Mouse (Mus musculus) heart, embryonic 10.5 days (tissue): Measurements from ENCODE around the gene Kcne2. TPM values are rescaled to one million over a fixed set of nuclear protein-coding genes. Genes with fewer than 3 reads are reported as not detected.

Source experiments
- DNase-seq: peaks from one replicate; pipeline ENCODE4 v3.0.0-alpha.2; 2017; ENCODE audit warnings: low spot score
- H3K27ac ChIP-seq: fragments of 300-500 bp; sonication (generic); 2 replicates; pipeline ENCODE4 v1.5.1; 2016; ENCODE audit warnings: mild to moderate bottlenecking
- H3K27me3 ChIP-seq: fragments of 300-500 bp; sonication (generic); 2 replicates; pipeline ENCODE4 v1.6.1; 2016; ENCODE audit warnings: mild to moderate bottlenecking; ENCODE audit not compliant: poor library complexity, insufficient read depth, severe bottlenecking
- H3K36me3 ChIP-seq: fragments of 300-500 bp; sonication (generic); 2 replicates; pipeline ENCODE4 v1.6.1; 2016; ENCODE audit warnings: mild to moderate bottlenecking, moderate library complexity
- H3K4me1 ChIP-seq: fragments of 300-500 bp; sonication (generic); 2 replicates; pipeline ENCODE4 v1.6.1; 2016; ENCODE audit warnings: mild to moderate bottlenecking
- H3K4me3 ChIP-seq: fragments of 300-500 bp; sonication (generic); 2 replicates; pipeline ENCODE4 v1.5.1; 2016; ENCODE audit warnings: mild to moderate bottlenecking, moderate library complexity
- H3K9me3 ChIP-seq: fragments of 300-500 bp; sonication (generic); 2 replicates; pipeline ENCODE4 v1.6.1; 2016; ENCODE audit warnings: mild to moderate bottlenecking, moderate library complexity
- WGBS: fragments of 180-500 bp; shearing (Covaris S2); methylation state at CpG from one replicate; pipeline ENCODE4 v1.1.7; 2016; 5-methylcytosine and 5-hydroxymethylcytosine counted together
- polyA plus RNA-seq: library from polyadenylated mRNA; unstranded; fragments of >200 nt; fragmentation: Nextera tagmentation; extraction: Ambion mirVana; gene quantifications from 2 replicates; pipeline ENCODE4 v1.2.1, GENCODE M21; 2016

Kcne2 gene
- polyA plus RNA-seq, 1 experiment from 2014 or later: 0.95 TPM

DNA sequence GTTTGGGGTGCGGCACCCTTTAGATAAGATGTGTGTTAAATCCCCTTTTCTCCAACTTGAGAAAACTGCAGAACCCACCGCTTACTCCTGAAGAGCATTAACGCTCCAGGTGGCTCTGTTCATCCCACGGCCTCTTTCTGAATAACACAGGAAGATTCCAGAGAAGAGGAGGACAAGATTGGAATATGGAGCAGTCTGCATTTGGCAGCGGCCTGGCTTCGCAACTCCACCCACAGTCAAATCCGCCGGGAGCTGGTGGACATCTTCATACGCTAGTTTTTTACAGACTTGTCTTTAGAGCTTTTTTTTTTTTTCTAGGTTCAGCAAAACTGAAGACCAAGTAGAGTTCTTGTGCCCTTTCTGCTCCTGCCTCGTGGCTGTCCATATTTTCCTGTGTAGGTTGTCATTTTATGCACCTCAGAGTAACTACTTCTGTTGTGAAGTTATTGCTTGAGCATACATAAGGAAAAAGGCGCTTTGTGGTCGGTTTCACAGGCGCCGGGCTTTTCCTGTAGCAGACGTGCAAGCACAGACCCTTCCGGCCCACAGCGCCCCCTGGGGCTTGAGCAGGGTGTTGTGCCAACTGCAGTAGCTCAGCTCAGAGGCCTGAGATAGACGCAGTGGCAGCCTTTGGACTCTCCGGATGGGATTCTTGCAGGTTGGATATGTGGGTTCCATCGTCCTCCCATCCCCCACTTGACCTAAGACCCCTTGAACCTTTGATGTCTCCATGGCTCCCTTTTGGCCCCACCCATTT, 27.3 kb downstream of the Kcne2 start:
- peaks cover 10% of the 10 kb centered on the region for H3K4me1 ChIP-seq
- H3K27ac ChIP-seq: peak overlapping the region; percentile 29; the same call in 1 of the 2 replicates
- no peaks in the 10 kb centered on the region for H3K9me3 ChIP-seq
- no peak overlapping the region for H3K4me3 ChIP-seq
- no peaks in the 10 kb centered on the region for H3K36me3 ChIP-seq
- no peaks in the 10 kb centered on the region for H3K27me3 ChIP-seq
- WGBS: 57% methylated on average over 20 of the region's 20 CpGs
- no peak for DNase-seq

DNA sequence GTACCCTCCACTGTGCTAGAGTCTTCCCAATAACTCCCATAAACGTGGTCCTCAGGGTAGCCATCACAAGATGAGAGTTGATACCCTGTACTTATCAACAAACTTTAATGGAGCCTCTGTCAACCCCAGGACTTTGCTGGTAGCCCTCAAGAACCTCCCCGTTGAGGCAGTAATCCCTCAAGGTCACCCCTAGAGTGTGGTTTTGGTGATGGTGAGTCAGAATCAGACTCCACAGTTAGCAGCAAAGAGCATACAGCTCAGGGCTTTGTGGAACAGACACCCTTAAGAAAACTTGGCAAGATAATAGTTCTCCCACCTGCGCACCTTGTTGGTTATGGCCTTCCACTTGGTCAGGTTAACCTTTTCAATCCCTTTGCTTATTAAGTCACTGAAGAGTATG, 28.2 kb downstream of the Kcne2 start:
- DNase-seq: no peak
- no peaks in the 10 kb centered on the region for H3K36me3 ChIP-seq
- 88% methylated on average over 3 of the region's 3 CpGs for WGBS
- no peaks in the 10 kb centered on the region for H3K27me3 ChIP-seq
- no peak overlapping the region for H3K27ac ChIP-seq
- H3K9me3 ChIP-seq: no peaks in the 10 kb centered on the region
- H3K4me1 ChIP-seq: peaks cover 11% of the 10 kb centered on the region; the same call in 1 of the 2 replicates
- no peak overlapping the region for H3K4me3 ChIP-seq

DNA sequence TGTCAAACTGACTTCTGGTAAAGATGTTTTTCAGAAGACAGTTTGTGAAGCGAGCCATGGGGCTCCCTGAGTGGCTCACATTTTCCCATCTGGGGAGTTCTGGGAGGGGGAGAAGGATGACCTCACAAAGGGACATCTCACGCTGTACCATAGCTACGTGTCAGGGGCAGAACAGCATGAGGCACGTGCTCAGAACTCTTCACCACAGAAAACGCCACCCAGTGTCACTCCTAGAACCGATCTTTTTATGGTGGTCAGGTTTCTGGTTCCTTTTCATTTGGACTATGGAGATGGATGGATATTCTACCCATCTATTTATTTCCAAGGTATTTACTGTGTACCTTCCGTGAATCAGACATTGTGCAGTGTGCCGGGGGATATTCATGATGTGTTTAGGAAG, 29.2 kb downstream of the Kcne2 start, which contains the start of gene Fam243:
Fam243 (minus strand) TSS at position 101 of the 400 bp plus-strand sequence.
- 88% methylated on average over 8 of the region's 8 CpGs for WGBS
- H3K36me3 ChIP-seq: no peaks in the 10 kb centered on the region
- no peaks in the 10 kb centered on the region for H3K27me3 ChIP-seq
- H3K4me1 ChIP-seq: peaks cover 14% of the 10 kb centered on the region
- no peak within 1 kb of the TSS for H3K4me3 ChIP-seq
- H3K9me3 ChIP-seq: no peaks in the 10 kb centered on the region
- no peak within 1 kb of the TSS for H3K27ac ChIP-seq
- no peak for DNase-seq

DNA sequence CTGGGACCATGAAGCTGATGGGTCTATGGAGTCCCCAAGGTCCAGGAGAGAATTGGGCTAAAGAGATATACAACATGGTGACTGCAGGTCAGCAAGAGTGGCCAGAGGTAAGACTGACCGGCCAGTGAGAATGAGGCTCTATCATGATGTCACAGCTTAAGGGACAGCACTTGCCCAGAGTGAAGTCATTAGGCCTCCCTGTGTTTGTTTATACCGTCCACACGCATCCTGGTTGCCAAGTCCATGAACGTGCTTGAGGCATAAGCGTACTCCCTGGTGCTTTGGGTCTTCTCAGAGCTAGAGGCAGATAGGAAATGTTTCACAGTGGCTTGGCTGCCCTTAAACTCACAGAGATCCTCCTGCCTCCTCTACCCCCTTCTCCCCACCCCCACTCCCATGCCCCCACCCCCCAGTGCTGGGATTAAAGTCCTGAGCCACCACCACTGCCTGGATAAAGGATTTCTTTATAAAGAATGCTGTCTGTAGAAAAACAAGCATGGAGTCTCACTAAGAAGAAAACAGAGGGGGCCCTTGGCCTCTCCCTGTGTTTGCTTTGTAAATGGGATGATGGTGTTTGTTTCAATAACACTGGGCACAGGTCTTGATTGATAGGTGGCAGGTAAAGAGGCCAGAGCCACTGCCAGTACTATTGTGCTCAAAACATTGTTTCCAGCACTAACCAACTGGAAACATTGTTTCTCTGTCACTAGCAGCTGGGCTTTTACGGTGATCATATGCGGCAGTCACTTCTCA, 32.3 kb downstream of the Kcne2 start:
- DNase-seq: no peak
- no peak overlapping the region for H3K4me3 ChIP-seq
- H3K27ac ChIP-seq: peak overlapping the region; percentile 7; the same call in 1 of the 2 replicates
- 56% methylated on average over 7 of the region's 7 CpGs for WGBS
- H3K4me1 ChIP-seq: peaks cover 14% of the 10 kb centered on the region
- H3K9me3 ChIP-seq: no peaks in the 10 kb centered on the region
- no peaks in the 10 kb centered on the region for H3K27me3 ChIP-seq
- H3K36me3 ChIP-seq: no peaks in the 10 kb centered on the region

DNA sequence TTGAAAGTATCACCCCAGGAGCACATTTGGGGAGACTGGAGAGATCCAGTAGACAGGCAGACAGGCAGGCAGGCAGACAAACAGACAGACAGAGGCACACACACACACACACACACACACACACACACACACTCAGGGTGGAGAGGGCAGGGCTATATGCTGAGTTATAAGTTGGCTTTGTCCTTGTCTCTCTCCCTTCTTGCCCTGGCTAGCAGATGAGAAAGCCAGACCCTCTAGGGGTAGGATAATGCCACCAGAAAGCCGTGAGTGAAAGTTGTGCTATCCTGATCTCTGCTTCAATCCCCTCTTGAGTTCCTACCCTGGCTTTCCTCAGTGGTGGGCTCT, 32.8 kb downstream of the Kcne2 start:
- H3K36me3 ChIP-seq: no peaks in the 10 kb centered on the region
- H3K27ac ChIP-seq: peak overlapping the region; percentile 7; the same call in 1 of the 2 replicates
- no peak overlapping the region for H3K4me3 ChIP-seq
- WGBS: 65% methylated on average over 1 of the region's 1 CpGs
- DNase-seq: no peak
- H3K9me3 ChIP-seq: no peaks in the 10 kb centered on the region
- peaks cover 17% of the 10 kb centered on the region for H3K4me1 ChIP-seq
- H3K27me3 ChIP-seq: no peaks in the 10 kb centered on the region

DNA sequence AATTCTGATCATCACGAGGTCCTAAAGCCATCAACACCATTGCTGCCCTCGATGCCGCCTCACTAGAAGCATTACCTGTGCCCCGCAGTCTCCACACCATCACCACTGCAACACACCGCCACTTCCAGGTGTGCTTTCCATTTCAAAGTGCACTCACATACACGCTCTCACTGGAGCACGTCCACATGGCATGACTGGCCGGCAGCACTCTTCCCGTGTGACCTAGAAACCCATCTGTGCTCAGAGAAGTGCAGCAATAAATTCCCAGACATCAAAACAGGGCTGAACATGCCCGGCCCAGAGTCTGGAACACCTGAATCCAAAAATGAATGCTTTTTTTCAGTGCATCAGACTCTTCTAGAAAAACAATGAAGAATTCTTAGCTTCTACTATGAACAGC, 35.7 kb downstream of the Kcne2 start:
- Histone ChIP-seq H3K4me3 (no peak overlapping the region), H3K9me3 (no peaks in the 10 kb centered on the region), H3K27me3 (no peaks in the 10 kb centered on the region), H3K36me3 (no peaks in the 10 kb centered on the region), H3K27ac (no peak overlapping the region), H3K4me1 (peaks cover 32% of the 10 kb centered on the region)
- 86% methylated on average over 10 of the region's 10 CpGs for WGBS
- no peak for DNase-seq

DNA sequence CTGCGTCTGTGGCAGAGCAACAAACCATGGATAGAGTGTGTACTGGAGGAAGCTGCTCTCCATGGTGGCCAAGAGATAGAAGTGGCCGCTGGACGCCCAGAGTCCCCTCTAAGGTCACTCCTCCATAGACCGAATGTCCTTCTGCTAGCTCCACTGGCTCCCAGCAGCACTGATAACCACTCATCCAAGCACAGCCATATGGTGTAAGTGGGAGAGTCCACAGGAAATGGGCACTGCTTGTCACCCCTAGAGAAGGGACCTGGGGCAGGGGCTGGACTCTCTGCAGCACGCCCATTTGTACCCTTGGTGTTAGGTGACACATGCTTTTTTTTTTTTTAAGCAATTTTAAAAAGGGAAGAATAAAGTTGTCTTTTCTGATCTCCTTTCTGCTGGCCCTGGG, 38.8 kb downstream of the Kcne2 start:
- H3K27me3 ChIP-seq: no peaks in the 10 kb centered on the region
- no peaks in the 10 kb centered on the region for H3K36me3 ChIP-seq
- no peaks in the 10 kb centered on the region for H3K9me3 ChIP-seq
- H3K4me3 ChIP-seq: no peak overlapping the region
- H3K4me1 ChIP-seq: peaks cover 35% of the 10 kb centered on the region
- peak overlapping the region; percentile 13; the same call in 1 of the 2 replicates for H3K27ac ChIP-seq
- DNase-seq: no peak
- 49% methylated on average over 5 of the region's 5 CpGs for WGBS

DNA sequence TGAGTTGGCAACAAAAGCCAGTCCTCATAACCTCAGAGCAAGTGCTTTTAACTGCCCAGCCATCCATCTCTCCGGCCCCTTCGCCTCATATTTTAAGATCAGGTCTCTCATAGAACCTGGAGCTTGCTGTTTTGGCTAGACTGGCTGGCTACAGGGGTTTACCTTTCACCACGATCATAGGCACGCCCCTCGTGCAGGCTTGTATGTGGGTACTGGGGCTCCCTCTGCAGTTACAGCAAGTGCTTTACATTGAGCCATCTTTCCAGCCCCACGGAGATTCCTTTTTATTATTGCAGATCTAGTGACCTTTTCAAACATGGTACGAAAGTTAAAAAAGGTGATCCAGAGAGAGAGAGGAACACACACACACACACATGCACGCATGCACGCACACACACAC, 42.4 kb downstream of the Kcne2 start:
- Histone ChIP-seq H3K9me3 (no peaks in the 10 kb centered on the region), H3K27ac (peak overlapping the region; percentile 47; the same call in 1 of the 2 replicates), H3K4me1 (peaks cover 39% of the 10 kb centered on the region), H3K4me3 (no peak overlapping the region), H3K27me3 (no peaks in the 10 kb centered on the region), H3K36me3 (no peaks in the 10 kb centered on the region)
- DNase-seq: no peak
- 62% methylated on average over 9 of the region's 9 CpGs for WGBS

DNA sequence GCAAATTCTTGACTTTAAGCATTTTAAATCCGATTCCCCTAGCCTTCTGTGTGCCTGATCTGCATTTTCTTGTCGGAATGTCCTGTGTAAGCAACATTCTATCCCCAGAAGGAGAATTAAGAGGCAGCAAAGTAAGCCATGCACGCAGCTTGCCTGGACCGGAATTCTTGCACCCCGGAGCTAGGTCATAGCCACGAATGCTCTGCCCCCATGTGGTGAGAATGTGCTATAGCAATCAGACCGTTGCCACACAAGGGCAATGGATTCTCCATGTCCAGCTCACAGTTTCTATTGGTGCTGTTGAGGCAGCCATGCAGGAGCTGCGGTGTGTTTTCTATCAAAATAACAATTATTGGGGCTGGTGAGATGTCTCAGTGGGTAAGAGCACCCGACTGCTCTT, 44.1 kb downstream of the Kcne2 start:
- no peaks in the 10 kb centered on the region for H3K9me3 ChIP-seq
- peaks cover 44% of the 10 kb centered on the region for H3K4me1 ChIP-seq
- WGBS: 8% methylated on average over 9 of the region's 9 CpGs
- H3K27me3 ChIP-seq: no peaks in the 10 kb centered on the region
- H3K4me3 ChIP-seq: no peak overlapping the region
- H3K36me3 ChIP-seq: no peaks in the 10 kb centered on the region
- DNase-seq: peak; percentile 90
- H3K27ac ChIP-seq: no peak overlapping the region; the same call in 1 of the 2 replicates

DNA sequence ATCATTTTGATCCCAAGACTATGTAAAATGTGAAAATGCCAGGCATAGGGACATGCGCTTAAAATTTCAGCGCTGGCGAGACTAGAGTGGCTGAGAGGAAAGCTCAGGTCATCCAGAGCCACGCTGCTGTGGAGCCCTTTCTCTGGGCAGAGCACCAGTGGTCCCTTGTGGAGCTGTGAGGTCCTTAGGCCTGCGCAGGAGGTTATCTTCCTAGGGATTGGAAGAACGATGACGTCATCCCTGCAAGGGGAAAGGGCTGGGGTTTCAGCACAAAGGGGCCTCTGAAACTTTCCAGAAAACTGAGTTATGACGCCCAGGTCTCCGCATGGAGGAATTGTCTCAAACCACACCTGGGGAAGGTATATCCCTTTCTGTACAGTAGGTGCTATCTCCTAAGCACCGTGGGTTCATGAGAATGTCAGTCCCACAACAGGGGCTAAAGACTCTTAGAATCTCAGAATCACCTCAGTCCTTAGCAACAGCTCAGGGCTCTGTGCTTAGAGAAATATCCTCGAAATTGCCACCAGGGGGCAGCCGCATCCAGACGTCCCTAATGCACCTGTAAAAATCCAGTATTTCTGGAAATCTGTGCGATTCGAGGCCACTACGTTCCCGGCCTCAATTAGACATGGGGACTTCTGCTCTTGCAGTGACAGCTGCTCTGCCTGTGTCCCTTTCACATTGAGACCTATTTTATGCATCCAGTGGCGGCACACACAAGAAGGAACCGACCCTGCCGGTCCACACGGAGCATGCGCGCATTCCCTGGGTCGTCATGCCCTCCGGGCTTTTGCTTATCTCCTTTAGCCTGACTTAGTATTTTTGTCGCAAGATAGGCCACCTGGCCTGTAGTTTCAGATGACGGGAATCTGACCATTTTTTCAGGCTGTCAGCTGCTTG, 48.7 kb downstream of the Kcne2 start:
- DNase-seq: peak; percentile 92
- WGBS: 12% methylated on average over 27 of the region's 27 CpGs
- no peaks in the 10 kb centered on the region for H3K27me3 ChIP-seq
- H3K36me3 ChIP-seq: no peaks in the 10 kb centered on the region
- peaks cover 49% of the 10 kb centered on the region for H3K4me1 ChIP-seq
- peak overlapping the region; percentile 89 for H3K27ac ChIP-seq
- no peaks in the 10 kb centered on the region for H3K9me3 ChIP-seq
- H3K4me3 ChIP-seq: peak overlapping the region; percentile 49

DNA sequence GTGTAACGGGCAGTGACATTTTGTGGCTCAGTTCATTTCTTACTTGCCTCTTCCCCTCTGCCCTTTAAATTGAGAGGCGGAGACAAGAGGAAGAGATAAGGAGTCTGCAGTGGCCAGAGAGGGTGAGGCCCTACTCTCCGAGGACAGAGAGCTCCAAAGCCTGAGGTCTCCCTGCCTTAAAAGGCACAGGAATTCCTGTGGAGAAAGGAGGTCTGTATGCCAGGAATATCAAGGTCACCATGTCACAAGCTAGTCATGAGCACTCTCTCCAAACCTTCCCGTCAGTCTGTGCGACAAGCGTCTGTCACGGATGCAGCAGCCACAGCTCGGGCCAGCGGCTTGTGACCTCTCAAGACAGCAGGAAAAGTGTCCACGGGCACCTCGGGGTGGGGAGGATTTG, 53.0 kb downstream of the Kcne2 start:
- 18% methylated on average over 11 of the region's 11 CpGs for WGBS
- Histone ChIP-seq H3K4me1 (peaks cover 57% of the 10 kb centered on the region), H3K9me3 (no peaks in the 10 kb centered on the region), H3K4me3 (no peak overlapping the region), H3K27me3 (no peaks in the 10 kb centered on the region), H3K27ac (peak overlapping the region; percentile 88), H3K36me3 (no peaks in the 10 kb centered on the region)
- DNase-seq: peak; percentile 96

DNA sequence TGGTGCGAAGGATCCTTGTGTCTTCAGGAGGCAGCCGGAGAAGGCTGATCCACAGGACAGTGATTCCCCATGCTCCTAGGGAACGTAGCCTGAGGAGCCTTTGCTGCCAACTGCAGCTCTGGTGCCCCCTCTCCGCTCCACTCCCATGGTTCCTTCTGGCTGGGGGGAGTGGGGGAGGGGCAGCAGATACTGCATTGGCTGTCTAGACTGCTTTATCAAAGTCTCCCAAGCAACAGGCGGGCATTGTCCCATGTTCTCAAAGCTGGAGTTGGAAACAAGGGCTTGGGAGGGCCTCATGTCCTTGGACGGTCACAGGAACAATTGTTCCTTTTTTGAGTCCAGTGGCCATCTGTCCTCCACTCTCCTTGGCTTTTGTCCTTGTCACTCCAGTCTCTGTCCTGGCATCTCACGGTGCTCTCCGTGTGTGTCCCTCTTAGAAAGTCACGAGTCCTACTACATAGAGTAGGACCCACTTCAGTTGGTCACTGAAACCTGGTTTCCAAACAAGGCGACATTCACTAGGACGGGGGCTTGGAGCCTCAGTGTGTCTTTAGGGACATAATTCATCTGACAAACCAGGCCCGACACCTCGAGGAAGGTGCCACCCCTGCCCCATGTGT, 54.2 kb downstream of the Kcne2 start:
- no peaks in the 10 kb centered on the region for H3K9me3 ChIP-seq
- WGBS: 43% methylated on average over 13 of the region's 13 CpGs
- peak; percentile 93 for DNase-seq
- H3K27ac ChIP-seq: peak overlapping the region; percentile 88
- no peaks in the 10 kb centered on the region for H3K36me3 ChIP-seq
- H3K4me3 ChIP-seq: no peak overlapping the region
- H3K27me3 ChIP-seq: no peaks in the 10 kb centered on the region
- peaks cover 46% of the 10 kb centered on the region for H3K4me1 ChIP-seq
